Mouse (Mus musculus) cerebral cortex, adult 2 months (tissue): ENCODE results near the gene Bcar3.

ENCODE experiments used
- WGBS: fragments of 180-500 bp; shearing (Covaris S2); methylation state at CpG from one replicate; pipeline ENCODE4 v1.1.7; 2018; 5-methylcytosine and 5-hydroxymethylcytosine counted together

Bcar3 gene

DNA sequence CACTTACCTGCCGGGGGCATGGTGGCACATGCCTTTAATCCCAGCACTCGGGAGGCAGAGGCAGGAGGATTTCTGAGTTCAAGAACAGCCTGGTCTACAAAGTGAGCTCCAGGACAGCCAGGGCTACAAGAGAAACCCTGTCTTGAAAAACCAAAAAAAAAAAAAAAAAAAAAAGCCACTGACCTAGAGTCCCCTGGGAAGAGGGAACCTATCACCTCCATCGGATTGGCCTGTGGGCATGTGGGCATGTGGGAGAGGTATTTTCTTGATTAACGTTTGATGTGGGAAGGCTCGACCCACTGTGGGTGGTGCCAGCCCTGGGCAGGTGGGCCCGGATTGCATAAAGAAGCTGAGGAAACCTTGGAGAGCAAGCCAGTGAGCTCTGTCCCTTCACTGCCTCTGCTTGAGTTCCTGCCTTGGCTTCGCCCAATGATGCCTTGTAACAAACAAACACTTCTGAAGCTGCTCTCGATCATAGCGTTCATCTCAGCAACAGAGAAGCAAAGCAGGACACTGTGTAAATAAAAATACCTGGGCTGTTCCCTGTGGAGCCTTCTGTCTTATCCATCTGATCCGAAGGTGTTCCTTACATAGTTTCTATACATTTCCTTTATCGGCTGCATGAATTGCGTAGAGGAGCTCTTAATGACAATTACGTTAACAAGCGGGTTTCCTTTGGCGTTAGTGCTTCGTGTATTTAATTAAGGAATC, 124.8 kb downstream of the Bcar3 start:
- WGBS, result 77% methylated on average over 16 of the region's 16 CpGs

DNA sequence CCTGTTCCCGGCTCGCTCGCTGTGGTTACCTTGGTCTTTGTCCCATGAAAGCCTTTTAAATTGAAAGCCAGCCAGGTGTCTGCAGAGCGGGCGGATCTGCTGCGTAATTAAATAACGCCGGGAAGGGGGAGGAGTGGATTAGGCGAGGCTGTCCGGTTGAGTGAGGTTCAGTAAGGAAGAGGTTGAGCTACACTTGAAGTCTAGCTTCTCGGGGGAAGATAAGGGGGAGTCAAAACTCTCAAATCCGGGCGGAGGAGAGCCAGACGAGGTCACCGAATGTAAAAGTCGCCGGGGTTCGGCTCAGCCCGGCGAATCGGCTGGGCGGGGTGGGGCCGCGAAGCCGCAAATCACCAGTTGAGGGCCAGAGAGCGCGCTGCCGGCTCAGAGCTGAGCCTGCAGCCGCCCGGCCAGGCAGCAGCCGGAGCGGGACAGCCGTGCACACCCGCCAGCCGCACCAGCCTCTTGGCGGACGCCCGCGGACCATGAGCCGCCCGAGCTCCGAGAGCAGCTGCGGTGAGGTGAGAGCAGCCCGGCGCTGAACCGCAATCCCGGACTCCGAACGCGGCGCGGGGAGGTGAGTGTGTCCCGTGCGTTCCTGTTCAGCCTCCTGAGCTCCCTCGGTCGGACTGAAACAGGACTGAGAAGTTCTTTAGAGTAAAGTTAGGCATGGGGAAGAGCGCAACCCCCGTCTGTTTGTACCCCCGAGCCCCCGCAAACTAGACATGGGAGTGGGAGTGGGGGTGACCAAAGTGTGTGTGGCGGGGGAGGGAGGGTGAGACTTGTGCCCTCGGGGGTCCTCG, 125.9 kb downstream of the Bcar3 start:
- WGBS, result under 1% methylated on average over 63 of the region's 63 CpGs

DNA sequence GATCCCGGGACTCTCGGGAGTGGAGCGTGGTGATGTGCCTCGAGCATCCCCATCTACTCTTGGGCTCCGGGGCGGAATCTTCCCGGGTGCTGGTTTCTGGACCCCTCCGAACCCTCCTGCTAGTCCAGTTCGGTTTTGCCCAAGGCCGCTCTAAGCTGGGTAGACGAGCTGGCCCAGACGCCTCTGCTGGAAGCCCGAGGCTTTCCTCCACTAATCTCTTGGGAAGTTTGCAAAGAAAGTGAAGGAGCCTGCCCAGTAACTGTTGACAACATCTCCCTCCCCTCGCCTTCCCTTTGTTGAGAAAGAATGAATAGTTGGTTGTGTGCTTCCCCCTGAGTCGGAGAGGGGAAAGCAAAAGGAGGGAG, 126.5 kb downstream of the Bcar3 start:
- 1% methylated on average over 15 of the region's 15 CpGs for WGBS

DNA sequence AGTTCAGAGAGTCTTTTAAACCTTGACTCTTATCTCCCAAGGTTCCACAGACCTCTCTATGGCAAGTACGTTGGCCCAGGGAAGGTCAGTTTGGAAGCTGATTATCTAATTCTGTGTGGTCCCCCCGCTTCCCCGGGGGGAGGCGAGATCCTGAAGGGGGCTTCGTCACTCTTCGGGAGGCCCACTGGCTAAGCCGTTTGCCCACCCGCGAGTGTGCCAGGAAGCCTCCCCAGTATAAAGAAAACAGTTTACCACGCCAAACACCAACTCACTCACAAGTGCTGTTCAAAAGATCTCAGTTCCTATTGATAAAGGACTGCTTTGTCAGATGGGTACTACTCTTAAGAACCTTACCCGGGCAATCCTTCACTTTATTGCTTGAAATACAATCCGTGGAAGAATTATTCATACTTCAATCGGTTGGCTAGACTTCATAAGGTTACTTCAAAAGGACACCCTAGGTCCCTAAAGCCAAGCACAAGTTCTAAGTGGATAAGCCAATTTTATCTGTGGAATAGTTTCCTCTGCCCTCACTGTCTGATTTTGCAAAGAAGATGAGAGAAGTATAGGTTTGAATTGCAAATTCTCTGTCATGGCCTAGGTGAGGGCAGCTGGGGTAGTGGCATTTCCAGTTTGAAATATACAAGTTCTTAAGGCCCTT, 127.2 kb downstream of the Bcar3 start:
- WGBS, result 40% methylated on average over 13 of the region's 13 CpGs

DNA sequence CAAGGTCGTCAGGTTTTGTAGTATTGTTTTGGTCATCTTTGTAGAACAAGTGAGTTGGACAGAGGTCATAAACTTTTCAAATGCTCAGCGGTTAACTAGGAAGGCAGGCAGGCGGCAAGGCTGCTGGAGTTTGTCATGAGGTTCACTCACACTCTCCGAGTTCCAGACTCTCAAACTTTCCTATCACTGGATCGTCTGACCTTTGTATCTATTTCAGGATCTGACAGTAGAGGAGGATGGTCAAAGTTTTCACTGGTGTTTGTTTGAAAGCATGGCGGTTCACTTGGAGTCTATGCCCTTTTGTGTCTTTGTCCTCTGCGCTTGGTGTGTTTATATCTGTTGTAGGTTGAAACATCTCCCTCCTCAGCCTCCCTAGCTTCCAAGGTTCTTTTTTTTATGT, 127.9 kb downstream of the Bcar3 start:
- 80% methylated on average over 7 of the region's 7 CpGs for WGBS

DNA sequence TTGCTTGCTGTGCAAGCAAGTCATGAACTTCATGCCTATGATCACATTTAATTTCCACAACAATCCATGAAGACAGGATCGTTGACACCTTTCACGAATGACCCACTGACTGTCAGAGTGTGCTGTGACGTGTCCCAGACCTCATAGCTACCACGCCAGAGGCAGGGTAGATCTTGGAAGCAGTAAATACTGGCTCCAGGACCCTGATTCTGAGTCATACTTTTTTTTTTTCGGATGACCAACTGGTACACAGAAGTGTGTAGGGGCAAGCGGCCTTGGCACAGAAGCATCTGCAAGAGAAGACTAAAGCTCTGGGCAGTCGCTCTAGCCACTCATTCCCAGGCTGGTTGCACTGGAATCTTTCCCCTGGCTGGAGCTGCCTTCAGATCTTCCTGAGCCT, 128.3 kb downstream of the Bcar3 start:
- 89% methylated on average over 7 of the region's 7 CpGs for WGBS

DNA sequence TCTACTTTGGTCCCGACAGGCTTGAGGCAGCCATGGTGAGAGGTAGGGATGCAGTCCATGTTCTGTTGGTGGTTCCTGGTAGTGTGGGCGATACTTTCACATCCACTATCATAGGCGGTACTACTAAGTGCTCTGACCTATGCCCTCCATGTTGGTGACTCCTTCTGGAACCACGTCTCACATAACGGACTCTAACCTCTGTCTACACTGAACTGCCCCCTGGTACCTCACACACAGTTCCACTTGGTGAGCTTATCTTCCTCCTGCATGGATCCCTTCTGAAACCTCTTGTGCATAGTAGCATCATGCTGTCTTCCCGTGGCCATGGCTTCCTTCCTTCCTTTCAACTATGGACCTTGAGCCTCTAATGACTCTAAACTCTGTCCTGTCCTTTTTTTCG, 129.7 kb downstream of the Bcar3 start:
- 93% methylated on average over 7 of the region's 7 CpGs for WGBS

DNA sequence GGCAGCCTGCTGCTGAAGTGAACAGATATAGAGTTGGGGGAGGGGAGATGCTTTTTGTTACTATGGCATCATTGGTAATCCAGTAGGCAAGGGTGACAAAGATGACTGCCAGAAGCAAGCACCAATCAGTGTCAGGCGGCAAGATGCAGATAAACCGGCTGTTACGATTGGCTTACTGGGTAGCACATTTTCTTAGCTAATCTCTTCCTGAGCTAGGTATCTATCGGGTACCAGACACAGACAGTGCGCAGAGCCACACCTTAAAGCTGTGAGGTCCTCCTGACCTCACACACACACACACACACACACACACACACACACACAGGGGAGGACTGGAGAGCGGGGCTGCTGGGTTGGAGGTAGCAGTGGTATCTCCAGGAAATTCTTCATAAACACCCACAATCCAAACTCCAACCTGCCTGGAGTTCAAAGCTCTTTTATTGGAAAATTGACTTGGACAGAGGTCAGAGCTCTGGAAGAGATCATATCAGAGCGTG, 134.4 kb downstream of the Bcar3 start:
- WGBS, result 88% methylated on average over 7 of the region's 7 CpGs

DNA sequence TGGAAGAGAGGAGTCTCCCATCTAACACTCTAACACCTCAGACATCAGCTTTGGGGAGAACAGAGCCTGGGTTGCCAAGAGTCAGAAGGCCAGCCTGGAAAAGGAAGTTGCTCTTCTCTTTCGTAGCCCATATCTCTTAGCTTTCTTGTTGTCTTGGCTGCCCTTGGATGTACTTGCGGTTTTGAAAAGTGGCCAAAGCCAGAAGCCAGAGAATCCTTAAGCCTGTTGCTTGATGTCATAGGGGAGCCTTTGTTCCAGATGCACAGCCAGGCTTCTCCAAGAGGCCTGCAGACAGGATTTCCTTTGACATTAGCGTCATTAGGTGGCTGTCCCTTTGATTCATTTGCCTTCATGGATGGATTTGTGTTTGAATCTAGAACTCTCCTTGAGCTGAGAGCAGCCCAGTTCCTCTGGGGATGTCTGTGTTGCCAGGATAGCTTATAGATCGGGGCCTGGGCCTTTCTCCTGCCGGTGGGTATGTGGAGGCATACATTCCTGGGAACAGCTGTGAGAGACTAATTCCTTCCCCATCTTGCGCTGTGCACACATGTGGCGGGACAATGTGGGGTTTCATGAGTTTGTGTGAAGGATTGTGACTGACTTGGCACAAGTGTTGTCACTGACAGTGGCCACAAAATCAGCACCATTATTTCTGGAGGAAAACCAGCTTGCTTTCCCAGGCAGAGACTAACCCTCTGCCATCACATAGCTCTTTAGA, 137.0 kb downstream of the Bcar3 start:
- 62% methylated on average over 7 of the region's 7 CpGs for WGBS

DNA sequence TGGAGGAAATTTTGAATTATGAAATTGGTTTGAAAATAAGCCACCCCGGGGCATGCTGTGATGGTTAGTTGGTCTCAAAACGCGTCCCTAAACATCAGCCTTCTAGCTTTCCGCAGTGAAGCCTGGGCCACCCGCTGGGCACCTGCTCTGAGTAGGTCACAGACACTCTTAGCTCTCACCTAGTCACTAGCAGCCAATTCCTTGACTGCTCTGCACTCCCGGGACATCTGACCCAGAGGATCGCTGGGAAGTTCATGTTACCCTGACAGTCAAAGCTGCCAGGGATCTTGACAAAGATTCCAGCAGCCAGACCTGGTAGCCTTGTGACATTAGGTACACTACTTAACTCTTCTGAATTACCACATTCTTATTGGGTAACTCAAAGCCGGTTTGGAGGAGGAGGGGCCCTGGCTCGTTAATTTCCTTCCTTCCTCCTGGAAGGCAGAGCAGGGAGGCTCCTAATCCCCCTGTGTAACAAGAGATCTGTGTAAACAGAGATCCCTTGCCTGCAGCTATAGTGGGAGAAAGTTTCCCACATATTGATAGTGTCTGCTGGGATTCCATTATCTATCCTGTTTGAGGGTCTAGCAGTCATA, 139.0 kb downstream of the Bcar3 start:
- 66% methylated on average over 9 of the region's 9 CpGs for WGBS

DNA sequence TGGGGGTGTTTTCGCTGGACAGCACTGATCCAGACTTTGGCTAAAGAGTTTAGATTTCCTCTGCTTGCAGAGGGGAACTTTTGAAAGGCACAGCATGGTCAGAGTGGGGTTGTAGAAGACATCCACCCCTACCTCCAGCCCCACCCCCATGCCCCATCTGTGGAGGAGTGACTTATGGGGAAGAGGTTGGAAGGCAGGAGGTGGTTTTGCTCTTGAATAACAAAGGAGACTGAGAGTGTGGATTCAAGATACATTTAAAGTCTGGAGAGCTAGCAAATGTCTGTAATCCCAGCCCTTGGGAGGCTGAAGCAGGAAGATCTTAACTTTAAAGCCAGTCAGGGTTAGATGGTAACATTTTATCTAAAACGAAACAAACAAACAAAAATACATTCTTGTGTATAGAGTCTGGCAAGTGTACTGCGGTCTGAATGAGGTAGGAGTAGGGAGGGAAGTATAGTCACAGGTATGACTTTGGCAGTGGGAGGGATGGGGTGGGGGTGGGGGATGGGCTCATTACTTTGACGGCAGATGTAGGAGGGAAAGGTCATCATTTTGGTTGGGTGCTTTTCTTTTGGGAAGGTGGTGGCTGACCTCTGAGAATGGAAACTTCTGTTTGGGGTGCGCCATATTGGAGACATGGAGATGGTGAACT, 140.2 kb downstream of the Bcar3 start:
- 89% methylated on average over 5 of the region's 5 CpGs for WGBS

DNA sequence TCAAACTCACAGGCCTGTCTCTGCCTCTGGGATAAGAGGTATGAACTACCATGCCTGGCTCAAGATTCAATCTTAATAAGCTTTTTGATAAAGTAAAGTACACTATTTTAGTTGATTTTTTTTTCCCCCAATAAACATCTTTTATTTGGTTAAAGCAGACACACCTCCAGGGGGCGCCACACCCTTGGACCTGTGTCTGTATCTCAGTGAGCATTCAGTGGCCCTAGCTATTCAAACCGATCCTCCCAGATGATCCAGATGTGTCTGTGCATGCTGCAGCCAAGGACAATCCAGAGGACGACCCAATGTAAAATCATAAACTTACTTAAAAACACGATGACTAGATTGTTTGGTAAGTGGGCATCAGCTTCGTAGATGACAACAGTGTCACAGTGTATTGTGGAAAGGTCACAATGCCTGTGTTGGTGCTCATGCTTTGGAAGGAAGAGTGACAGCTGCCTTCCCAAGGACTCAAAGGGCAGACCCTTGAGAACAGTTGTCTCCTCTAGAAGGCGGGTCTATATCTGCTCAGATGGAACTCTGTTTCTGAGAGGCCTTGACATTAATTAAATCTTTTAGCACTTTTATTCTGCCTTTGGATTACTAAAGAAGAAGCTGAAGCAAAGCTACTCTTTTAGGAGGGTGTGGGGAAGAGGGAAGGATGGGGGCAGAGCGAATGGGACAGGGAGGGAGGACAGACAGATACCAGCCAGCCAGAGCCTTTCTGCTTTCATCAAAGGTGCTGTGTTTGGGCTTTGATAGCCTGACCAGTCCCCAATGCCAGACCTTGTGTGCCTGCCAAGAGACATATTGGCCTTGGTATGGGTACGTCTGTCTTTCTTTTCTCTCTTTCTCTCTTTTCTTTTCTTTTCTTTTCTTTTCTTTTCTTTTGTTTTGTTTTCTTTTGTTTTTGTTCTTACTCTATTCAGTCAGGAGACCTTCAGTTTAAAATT, 141.3 kb downstream of the Bcar3 start:
- 90% methylated on average over 8 of the region's 8 CpGs for WGBS

DNA sequence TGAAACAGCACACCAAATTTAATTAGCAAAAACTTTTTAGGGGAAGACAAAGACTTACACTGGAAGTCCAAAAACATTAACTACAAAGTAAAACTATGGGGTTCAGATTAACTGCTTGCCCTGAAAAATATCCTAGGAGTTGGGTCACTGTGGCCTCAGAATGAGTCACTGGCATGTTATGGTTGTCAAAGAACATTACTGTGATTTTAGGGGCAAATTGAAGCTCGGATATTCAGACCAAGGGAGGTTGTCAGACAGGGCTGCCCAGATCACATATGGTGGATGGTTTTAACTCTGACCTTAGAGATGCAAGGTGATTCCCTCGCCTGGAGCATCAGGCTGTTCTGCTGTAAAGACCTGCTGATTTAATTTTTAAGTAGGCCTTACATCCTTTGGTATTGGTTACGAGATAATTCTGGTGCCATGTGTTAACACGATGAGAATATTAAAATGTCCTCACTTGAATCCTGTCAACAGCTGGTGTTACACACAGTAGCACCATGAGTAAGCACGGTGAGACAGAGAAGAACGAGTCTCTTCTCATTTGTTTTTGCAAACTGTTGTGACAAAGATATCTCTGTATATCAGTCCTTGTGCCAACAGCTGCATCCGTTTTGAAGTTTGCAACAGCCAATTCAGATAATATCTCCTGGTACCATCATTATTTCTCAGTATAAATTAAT, 144.3 kb downstream of the Bcar3 start:
- 67% methylated on average over 7 of the region's 7 CpGs for WGBS

DNA sequence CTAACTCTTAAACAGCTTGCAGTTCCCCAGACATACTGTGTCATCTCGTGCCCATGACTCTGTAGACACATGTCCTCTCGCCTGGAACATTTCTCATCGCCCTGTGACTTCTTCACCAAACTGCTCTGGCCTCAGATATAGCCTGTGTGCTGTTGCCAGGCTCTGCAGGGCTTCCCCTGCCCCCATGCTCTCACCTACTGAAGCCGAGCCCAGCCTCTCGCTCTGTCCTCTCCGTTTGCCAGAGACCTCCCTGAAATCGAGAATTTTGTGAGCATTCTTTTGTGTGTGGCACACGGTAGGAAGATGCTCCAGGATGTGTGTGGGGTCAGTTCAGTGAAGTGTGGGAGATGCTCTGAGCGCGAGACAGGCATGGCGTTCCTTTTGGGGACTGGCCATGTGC, 151.8 kb downstream of the Bcar3 start:
- WGBS, result 87% methylated on average over 11 of the region's 11 CpGs

DNA sequence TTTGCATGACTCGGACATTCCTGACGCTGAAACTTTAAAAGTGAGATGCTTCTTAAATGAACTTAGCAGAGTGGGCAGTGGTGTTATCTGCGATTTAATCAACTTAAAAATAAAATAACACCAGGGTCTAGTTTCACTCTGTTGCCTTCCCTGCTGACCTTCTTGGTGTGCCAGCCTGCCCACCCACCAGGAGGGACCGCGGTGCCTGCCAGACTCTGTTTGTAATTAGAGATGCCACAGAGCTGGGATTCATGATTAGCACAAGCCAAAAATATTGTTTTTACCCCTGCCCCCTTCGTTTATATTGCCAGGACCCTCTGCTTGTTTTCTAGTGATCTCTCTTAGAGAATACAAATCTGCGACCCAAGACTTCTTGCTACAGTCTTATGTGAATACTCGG, 152.7 kb downstream of the Bcar3 start:
- 78% methylated on average over 8 of the region's 8 CpGs for WGBS

DNA sequence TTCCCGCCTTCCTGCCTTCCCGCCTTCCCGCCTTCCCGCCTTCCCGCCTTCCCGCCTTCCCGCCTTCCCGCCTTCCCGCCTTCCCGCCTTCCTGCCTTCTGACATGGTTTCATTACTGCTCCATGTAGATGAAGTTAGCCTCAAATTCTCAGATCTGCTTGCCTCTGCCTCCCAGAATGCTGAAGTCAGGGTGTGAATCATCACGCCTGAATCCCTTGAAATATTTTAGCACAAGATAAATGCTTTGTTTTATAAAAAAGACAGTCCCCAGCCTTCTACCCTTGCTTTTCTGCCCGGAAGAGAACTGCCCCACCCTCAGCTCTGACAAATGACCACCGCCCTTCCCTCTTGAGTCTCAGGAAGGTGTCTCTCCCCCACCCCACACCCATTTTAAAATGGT, 154.3 kb downstream of the Bcar3 start:
- 94% methylated on average over 13 of the region's 13 CpGs for WGBS

DNA sequence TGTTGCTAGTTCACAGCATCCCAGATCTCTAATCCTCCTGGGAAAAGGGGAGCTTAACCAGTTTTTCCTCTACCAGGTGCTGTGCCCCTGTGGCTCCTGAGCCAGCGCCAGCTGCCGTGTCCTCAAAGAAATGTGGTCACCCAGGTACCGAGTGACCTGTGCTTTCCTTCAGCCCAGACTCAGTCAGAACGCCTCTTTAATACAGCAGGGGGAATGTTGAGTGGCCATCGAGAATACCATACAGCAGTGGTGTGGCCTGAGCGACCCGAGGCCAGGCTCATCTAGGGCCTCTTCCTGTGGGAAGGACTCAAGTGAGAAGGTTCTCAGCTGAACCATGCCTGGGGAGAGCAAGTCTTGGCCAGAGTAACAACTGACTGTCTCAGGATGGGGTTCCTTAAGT, 156.1 kb downstream of the Bcar3 start:
- WGBS, result 89% methylated on average over 7 of the region's 7 CpGs

DNA sequence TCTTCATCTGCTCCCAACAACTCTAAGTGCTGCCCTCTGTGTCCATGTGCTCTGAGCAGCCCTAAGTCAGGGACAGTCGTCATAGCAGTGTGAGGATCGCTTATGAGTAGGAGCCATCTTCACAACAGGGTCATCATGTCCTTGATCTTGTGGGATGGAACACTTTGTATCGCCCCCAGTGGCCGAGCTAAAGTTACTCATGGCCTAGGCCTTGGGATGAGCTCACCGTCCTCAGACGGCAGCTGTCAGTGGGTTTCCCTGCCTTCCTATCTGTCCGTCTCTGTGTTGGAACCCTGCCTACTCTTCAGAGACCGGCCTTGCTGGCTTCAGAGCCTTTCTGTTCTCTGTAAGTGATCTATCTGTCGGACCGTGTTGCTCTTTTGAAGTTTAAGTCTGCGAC, 159.9 kb downstream of the Bcar3 start:
- 82% methylated on average over 11 of the region's 11 CpGs for WGBS

DNA sequence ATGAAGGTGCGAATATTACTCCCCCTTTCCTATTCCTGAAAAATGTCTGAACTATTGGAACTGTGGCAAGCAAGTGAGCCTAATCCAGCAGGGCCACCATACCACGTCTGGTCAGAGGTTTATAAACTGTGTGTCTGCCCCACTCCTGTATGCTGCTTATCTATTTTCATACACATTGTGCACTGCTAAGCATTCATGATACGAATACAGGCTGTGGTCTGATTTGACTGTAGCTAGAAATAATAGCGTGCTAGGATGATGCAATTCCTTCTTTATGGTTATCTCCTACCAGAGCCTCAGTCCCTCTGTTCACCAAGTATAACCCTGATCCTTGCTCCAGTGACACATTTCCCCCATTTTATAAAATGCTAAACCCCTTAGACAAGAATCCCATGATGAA, 162.2 kb downstream of the Bcar3 start:
- 93% methylated on average over 4 of the region's 4 CpGs for WGBS
